Mouse (Mus musculus): Measurements from ENCODE around the gene Nudt7.
A peak's percentile ranks its signal among the peaks of the same experiment; 100 is the strongest.

The Nudt7 gene

DNA sequence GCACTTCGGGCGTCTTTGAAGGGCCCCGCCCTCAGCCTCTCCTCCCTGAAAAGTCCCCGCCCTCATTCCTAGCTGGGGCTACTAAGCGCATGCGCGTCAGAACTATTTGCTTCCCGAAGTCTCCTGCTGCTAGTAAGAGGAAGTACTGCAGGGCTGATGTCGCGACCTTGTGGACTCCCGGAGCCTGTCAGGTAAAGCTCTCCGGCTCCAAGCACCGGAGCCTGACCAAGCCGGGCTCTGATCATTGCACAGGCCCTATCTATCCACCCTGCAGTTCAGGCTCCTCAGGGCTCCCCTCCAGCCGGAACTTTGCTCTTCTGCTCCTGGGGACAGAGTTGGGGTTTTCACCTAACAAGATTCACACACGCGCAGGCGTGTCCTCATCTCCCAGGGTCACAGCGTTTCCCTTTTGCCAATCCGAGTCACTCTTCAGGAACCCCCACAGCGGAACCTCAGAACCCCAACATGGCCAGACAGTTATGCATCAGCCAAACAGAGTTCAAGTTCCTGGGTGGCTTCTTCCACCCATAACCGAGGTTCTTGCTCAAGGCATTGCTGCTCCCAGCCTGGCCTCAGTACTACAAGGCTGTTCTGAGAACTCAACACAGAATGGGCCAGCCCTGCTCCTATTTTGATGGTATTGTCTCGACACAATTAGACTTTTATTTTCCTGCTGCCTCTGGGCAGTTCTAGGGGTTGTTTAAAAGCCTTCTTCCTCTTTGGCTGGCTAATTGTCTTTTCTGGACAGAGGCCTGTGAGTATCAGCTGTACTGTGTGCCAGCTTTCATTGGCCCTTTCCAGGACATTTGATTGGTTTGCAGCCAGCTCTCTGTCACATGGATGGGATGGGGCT, at the start of gene Nudt7:
TSS of gene Nudt7 (plus strand) at position 48 of the 853 bp plus-strand sequence.
- DNase-seq (ENCODE audit: low spot score) = peak; percentile 98

GRCm38 (mm10) chr8:114087932-114088331, 45.4 kb upstream of the Nudt7 start:
- DNase-seq (ENCODE audit: low spot score) = no peak

- DNase-seq (ENCODE audit: low spot score) = no peak
Measured at GRCm38 (mm10) chr8:114090736-114091135, 42.6 kb upstream of the Nudt7 start.

DNA sequence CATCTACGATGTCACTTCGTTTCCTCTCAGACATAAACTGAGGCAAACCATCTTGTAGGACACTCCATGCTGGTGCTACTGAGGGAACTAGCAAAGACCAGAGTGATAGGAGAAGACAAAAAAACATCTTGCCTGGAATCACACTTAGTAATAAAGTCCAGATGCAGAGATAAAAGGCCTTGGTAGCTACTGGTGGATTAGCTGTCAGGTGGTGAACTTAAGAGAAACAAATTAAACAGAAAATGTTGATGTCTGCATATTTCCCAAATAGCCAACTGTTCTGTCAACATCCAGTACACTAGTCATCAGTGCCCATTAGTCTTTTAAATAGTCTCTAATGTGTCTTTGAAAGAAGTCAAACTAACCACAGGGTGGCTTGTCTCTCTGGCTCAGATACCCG, 40.0 kb upstream of the Nudt7 start:
- DNase-seq (ENCODE audit: low spot score) = no peak

DNA sequence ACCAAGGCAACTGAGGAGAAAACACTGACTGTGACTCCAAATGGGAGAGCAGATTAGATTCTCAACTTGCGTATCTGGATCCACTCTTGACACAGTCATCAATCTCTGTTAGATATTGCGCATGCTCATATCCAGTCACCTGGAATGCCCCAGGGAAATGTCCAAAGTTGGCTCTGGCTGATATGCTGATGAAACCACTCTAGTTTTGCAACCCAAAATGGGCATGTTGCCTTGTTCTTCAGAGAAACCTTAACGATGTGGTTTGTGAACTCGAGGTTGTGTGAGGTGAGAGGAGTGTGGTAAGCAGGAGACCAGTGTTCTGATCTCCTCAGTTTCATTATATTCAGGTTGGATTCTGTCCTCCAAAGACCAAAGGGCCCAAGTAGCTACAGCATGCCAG, 38.8 kb upstream of the Nudt7 start:
- DNase-seq (ENCODE audit: low spot score) = no peak

DNA sequence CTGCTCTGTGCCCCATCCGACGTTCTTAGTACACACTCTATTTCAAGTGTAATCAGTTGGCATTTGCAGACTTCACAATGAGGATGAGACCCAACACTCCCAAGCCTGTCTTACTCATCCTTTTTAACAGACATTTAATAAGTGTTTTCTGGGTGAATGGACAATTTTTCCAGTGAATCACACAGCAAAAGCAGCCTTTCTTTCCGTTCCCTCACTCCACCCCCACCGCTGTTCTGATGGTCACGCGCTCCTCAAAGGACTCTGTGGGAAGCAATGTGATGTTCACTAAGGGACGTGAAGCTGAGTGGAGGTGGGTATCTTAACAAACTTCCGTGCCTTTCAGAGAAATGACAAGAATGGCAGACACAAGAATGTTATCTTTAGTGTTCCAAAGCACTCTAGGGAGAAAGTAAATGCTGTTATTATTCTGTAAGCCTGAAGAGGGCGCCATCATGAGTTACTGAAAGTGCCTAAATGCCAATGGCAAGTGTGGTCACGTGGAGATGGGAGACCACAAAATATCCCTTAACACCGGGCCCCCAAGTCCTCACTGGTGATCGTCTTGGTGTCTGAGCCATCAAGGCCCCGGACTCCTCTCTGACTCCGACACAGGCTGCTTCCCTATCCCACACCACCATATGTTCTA, 32.7 kb upstream of the Nudt7 start:
- peak; percentile 17 for DNase-seq (ENCODE audit: low spot score)

DNA sequence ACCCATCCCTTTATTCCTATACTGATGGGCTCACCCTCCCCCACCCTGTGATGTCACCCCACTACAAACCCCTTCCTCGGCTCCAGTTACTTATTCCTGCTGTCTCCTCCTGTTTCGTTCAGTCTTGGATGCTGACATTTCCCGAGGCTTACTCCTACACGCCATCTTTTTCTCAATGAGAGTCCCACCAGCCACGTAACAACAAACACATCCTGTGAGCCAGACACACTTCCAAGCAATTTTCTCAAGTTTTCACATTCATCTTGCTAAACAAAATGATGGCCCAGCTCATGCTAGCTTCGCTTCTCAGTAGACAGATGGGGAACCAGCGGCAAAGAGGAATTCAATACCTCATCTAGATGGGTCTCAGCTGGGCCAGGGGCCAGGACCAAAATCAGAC, 30.0 kb upstream of the Nudt7 start:
- DNase-seq (ENCODE audit: low spot score) = no peak

DNA sequence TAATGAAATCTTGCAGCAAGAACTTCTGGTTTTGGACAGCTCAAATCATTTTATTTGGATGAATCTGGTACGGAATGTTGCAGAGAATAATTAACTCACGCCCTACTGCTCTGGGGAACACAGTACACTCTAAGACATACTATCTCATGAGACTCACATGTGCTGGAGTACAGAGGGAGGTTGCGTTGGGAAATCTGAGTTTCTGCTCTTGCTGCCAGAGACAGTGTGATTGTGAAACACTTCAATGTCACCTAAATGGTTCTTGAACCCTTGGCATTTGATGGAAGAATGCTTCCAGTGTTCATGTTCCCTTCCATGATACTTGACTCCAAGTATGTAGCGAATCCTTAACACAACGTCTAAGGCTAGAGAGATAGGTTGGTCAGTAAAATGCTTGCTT, 27.4 kb upstream of the Nudt7 start:
- DNase-seq (ENCODE audit: low spot score) = no peak

DNA sequence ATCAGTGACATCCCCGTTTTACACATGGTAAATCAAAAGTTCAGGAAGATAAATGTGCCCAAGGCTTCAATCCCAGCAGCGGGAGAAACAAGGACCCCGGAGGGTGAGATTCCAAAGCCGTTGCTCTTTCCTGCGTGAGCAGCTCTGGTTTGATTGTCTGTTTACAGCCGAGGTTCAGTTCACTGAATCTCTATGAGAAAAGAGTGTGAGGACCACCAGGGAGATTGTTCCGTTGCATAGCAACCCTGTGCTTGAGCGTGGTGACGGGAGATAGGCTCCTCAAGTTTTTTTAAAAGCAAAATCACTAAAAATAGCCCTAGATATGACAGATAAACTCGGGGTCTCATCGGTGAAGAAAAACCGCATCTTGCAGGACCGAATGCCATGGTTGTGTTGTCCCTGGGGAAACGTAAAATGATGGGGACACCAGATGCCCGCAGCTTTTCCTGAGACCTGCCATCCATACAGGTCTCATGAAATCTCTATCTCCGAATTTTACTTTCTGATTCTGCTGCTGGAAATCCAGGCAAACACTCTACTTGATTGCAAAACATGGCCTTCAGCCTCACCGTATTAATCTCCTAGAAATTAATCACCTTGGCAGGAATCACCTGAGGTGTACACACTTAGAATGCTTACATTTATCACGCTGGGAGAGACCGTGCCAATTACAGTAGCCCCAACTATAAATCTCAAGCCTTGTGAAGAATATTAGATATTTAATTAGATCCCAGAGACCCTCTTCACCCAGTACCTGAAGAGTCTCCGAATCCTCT, 23.8 kb upstream of the Nudt7 start:
- no peak for DNase-seq (ENCODE audit: low spot score)

DNA sequence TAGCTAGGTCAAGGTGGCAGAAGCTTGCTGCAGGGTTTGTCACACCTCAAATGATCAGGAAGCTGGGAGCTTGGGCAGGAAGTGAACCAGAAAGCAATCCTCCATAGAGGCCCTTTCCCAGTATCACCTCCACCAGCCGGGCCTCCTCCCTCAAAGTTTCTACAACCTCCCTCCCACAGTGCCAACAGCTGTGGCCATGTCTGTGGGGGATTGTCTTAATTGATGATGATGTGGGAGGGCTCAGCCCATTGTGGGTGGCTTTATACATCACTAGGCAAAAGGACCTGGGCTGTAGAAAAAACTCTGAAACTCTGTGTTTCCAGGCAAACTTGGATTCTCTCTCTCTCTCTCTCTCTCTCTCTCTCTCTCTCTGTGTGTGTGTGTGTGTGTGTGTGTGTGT, 18.3 kb upstream of the Nudt7 start:
- DNase-seq (ENCODE audit: low spot score) = no peak

DNA sequence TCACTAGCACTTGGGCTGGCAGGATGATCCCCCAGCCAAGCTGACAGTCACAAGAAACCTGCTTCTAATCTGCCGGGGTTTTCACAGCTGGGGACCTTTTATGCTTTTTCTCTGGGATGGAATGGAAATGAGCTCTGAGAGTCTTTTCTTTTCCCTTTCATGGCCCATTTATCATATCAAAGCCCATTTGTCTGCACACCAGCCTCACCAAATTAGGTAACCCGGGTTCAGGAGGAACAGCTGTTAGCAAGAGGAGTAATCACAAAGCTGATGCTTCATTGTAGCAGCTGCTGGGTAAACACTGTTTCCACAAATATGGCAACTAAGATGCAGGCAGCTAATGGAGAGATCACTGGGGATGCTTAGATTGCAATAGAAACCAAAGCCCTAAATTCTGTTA, 17.3 kb upstream of the Nudt7 start:
- DNase-seq (ENCODE audit: low spot score) = peak; percentile 70

DNA sequence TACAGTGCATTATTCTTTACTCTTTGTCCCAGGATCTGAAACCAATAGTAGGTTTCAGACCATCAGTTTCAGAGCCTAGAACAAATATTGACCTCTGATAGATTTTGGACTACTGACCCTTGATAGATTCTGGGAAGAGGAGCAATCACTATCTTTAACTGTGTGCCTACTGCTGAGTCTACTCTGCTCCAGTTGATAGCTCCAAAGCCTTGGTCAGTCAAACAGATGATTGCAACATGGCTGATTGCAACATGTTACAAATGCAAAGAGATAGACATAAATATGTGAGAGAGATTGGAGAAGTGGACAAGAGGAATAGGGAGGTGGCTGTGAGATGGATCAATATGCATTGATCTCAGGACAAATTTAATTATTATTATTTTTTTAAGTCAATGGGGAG, 15.9 kb upstream of the Nudt7 start:
- DNase-seq (ENCODE audit: low spot score) = no peak

DNA sequence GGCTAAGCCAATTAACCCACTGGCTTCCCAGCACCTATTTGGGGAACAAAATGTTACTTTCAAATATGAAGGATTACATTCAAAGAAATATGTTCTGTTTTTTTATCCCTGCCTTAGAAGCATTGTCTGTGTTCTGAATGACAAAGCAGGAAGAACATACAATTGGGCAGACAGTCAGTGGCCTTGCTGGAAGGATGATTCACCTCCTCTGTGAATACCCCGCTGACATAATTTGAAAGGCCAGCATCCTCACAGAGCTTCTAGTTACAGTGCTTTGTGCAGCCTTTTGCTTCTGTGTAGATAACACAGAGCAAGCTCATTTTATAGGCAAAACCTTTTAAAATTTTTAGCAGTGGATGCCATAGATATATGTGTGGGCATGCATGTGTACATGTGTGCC, 11.6 kb upstream of the Nudt7 start:
- no peak for DNase-seq (ENCODE audit: low spot score)

DNA sequence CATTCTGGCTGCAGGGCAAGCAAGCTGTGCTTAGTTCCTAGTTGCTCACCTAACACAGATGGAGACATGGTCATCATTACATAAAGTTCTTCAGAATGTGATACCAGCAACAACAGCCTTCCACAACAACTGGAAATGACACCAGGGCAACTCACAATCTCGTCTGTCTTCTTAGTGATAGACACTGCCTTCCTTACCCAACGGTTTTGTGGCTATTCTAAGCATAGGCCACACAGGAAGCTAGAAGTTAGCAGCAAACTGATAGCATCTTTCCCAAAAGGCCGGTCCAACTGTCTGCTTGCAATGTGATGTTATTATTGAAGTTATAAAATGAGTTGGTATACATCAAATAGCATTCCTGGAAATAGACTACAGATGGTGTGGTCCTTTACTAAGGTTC, 9.7 kb upstream of the Nudt7 start:
- DNase-seq (ENCODE audit: low spot score) = no peak

- no peak for DNase-seq (ENCODE audit: low spot score)
Measured at GRCm38 (mm10) chr8:114124084-114124750, 9.1 kb upstream of the Nudt7 start.

DNA sequence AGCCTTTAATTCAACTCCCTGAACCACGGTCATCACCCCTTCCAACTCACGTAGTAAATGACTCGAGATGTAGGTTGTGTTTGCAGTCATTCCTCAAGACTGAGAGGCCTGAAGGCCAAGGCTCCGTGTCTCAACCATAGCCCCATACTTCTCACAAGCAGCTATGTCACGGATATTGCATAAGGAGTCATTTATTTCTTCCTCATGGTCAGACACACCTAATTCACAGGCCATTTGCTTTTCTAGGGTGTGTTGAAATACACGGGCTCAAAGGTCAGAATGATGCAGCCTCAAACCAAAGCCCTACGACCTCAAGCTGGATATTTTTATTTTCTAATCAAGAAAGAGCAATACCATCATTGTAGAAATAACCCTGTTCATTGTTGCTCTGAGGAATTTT, 2.5 kb upstream of the Nudt7 start:
- no peak for DNase-seq (ENCODE audit: low spot score)

DNA sequence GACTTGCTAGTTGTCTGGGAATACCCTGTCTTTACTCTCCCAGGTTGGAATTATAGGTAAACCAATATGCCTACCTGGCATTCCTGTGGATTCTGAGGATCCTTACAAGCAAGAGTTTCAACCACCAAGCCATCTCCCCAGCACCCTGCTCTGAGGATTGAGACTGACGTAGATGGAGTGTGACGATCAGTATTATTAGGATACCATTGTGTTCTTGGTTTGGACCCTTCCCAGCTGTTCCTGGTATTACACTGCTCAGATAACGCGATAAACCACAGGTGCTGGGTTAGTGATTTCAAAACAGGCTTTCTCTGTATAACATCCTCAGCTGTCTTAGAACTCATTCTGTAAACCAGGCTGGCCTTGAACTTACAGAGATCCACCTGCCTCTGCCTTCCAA, 1.9 kb upstream of the Nudt7 start:
- DNase-seq (ENCODE audit: low spot score) = no peak

DNA sequence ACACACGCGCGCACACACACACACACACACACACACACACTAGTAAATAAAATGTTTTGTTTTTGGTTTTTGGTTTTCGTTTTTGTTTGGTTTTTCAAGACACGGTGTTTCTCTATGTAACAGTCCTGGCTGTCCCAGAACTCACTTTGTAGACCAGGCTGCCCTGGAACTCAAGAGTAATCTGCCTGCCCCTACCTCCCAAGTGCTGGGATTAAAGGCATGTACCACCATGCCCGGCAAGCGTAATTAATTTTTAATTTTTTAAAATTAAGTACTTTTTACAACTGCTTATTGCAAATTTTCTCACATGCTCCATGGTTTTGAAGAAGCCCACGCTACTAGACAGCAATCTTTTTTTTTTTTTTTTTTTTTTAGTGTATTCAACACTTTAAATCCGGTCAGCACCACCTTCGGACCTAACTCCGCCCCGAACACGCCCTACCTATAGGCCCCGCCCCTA, 277 bp upstream of the Nudt7 start:
- no peak for DNase-seq (ENCODE audit: low spot score)

GRCm38 (mm10) chr8:114136750-114137149, 3.4 kb downstream of the Nudt7 start:
- DNase-seq (ENCODE audit: low spot score) = no peak

DNA sequence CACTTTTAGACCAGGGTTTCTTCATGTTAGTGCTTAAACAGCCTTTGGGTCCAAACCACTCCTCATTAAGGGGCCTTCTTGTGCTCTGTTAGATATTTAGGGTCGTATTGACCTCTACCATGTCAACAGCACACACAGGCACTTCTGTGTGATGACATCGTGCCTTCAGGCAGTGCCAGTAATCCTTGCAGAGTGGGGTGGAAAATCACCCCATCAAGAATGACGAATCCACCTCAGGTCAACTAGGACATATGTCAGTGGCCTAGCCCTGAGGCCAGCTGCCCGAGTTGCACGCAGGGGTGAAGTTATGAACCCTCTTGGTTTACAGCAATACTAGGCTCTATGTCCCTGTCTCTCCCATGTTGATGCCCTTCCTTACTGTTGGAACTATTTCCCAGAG, 3.8 kb downstream of the Nudt7 start:
- DNase-seq (ENCODE audit: low spot score) = peak; percentile 5

GRCm38 (mm10) chr8:114140437-114140836, 7.1 kb downstream of the Nudt7 start:
- DNase-seq (ENCODE audit: low spot score) = no peak

DNA sequence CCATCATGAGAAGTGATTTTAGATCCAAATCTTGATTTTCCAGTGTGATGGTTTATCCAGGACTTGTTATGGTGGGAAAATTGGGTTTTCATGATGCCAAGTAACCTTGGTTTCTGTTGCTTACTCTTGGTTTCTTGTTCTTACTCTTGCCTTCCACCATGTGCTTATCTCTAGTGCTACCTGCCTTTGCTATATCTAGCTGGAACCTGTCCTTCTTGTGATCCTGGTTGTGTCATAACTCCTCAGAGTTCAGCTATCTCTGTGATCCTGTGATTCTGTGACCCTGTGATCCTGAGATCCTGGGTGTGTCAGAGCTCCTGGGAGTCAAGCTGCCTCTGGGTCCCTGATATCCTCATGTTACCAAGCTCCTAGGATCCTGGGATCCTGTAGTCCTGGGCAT, 8.8 kb downstream of the Nudt7 start:
- no peak for DNase-seq (ENCODE audit: low spot score)

All from embryo, embryonic 10.5 days (tissue).